Mouse (Mus musculus) kidney, postnatal 14 days (tissue): ENCODE measurements around the gene Zbtb17.
A peak's percentile ranks its signal among the peaks of the same experiment; 100 is the strongest.

Experiments
- DNase-seq: peaks from one replicate; pipeline ENCODE4 v3.0.0; 2022; ENCODE audit warnings: mixed read lengths

Gene Zbtb17

GRCm38 (mm10) chr4:141444451-141445327 lies at the start of gene Zbtb17:
Gene Zbtb17 (plus strand): TSS chr4:141444654.
- DNase-seq = peak; percentile 93

DNA sequence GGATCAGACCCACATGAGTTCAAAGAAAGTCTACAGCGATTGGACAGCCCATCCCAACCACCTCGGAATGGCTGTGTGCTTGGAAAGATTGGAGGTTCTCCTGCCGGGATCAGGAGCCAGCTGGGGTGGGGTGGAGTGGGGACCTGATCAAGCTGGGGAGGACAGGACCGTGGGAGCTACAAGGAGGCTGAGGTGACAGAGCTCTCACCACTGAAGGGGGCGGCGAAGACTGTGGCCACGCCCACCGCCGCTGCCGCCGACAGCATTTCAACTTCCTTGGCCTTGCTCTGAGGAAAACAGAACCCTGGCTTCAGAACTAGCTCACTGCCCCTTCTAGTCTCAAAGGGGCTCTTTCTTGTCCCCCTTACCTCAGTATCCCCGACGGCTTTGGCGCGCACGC lies 49.7 kb upstream of the Zbtb17 start:
- no peak for DNase-seq

GRCm38 (mm10) chr4:141397861-141398260 lies 46.6 kb upstream of the Zbtb17 start:
- DNase-seq = no peak

GRCm38 (mm10) chr4:141398545-141398944 lies 45.9 kb upstream of the Zbtb17 start, which contains the start of gene Clcnka:
Gene Clcnka (minus strand): TSS chr4:141398724.
- DNase-seq = peak; percentile 76

DNA sequence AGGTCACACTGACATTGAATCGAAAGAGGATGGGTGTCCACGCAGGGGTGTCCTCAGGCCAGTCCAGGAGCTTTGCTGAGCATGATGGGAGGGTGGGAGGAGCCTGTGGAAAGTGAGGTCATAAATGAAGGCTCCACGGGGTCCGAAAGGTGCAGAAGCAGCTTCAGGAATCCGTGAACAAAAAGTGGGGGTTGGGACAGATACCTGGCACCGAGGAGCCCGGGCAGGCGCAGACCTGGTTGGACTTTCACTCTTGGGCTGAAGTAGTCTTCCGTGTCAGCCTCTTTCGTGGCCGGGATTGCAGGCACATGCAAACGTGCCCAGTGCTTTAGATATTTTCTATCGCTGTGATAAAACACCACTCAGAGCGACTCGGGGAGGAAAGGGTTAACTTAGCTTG lies 44.3 kb upstream of the Zbtb17 start:
- peak; percentile 60 for DNase-seq

- peak; percentile 91 for DNase-seq
Observed at GRCm38 (mm10) chr4:141404518-141405313, 39.7 kb upstream of the Zbtb17 start.

DNA sequence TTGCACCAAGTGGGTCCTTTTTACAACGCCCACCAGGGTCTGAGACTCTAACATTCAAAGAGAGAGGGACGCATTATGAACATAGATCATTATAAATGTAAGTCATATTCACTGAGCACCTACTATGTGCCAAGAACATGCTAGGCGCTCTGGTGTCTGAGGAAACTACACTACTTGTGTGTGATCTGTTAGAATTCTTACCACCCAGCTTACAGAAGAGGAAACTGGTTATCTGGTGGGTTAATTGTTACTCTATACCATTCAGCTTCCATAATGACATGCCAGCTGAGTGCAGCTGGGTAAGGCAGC lies 39.2 kb upstream of the Zbtb17 start:
- DNase-seq = no peak

GRCm38 (mm10) chr4:141406516-141407299 lies 37.7 kb upstream of the Zbtb17 start:
- DNase-seq = peak; percentile 72

DNA sequence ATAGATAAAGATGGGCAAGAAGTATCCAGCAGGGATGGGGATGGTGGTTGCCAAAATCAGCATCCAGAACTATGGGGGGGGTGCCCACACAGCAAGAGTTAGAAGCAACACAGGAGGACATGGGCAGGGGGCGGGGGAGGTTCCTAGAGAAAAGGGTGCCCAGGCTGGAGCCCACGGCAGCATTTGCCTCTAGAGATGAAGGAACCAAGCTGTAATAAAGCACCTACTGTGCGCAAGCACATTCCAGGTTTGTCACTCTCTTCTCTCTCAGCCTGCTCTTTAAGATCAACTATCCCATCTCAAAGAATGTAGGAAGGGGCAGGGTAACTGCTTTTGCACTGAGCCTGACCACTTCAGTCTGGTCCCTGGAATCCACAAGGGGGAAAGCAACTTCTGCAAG lies 35.9 kb upstream of the Zbtb17 start:
- no peak for DNase-seq

DNA sequence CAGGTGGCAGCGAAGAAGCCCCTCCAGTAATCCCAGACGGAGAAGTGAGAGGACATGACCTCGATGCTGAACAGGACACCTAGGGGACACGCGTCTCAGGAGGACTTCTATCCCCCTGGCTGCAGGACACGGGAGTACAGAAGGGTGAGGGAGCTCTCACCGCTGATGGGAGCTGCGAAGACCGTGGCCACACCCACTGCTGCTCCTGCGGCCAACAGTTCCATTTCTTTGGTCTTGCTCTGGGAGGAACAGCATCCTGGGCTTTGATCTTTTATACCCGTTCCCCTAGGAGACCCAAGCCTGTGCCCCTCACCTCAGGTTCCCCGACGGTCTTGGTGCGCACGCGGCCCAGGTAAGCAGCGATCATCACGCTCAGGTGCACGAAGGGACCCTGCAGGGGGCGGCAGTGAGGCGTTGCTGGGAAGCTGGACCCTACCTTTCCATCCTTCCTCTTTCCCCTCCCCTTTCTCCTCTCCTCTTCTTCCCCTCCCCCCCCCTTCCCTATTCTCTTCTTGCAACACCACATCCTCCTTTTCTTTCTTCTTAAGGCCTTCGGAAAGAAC lies 32.9 kb upstream of the Zbtb17 start:
- DNase-seq = no peak

GRCm38 (mm10) chr4:141415924-141416323 lies 28.5 kb upstream of the Zbtb17 start, which contains the start of gene Clcnkb:
Gene Clcnkb (minus strand): TSS chr4:141416014.
- DNase-seq = peak; percentile 68

- DNase-seq = peak; percentile 46
Observed at GRCm38 (mm10) chr4:141419398-141420191, 24.9 kb upstream of the Zbtb17 start.

DNA sequence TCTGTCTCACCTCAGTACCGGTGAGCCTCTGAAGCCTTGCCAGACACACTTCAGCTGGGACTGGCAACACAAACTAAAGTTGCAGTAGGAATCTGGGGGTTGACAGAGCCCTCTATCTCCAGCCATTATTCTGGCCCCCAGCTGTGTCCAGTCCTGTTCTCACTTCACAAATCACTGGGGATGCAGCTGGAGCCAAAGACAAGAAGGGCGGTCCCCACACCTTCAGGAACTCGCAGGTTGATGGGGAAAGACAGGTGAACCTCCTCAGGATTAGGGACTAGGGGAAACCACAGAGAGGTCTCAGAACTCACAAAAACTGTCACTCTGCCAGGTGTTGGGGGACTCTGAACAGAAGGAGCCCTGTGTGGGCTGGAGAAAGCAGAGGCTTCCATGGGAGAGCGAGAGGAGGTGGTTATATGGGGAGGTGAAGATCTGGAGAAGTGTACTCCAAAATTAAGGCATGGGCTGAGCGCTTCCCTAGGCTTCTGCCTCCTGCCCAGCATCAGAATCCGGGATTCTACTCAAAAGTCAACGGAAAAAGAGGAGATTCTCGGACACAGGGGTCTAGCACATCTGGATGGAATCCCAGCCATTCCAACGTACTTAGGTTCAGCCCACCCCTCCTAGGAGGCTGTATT lies 24.1 kb upstream of the Zbtb17 start, which contains the start of gene Hspb7:
Gene Hspb7 (plus strand): TSS at position 588 of the 638 bp plus-strand sequence.
- no peak for DNase-seq

GRCm38 (mm10) chr4:141420886-141421285 lies 23.6 kb upstream of the Zbtb17 start:
- DNase-seq = no peak

DNA sequence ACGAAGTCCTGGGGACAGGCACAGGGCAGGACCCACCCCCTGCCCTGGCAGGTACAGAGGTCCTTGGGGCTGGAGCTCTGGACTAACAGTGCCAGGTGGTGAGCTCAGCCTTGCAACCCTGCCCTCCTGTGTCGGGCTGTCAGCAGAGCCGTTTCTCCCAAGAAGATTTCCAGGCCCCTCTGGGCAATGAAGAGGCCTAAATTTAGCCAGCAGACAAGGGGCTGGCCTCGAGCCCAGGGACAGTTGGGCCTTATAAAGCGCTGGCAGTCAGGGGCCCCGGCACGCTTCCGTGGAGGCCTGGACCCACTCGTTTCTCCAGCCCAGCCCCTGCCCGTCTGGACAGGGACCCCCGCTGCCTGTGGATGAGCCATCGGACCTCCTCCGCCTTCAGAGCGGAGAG lies 23.0 kb upstream of the Zbtb17 start:
- no peak for DNase-seq

DNA sequence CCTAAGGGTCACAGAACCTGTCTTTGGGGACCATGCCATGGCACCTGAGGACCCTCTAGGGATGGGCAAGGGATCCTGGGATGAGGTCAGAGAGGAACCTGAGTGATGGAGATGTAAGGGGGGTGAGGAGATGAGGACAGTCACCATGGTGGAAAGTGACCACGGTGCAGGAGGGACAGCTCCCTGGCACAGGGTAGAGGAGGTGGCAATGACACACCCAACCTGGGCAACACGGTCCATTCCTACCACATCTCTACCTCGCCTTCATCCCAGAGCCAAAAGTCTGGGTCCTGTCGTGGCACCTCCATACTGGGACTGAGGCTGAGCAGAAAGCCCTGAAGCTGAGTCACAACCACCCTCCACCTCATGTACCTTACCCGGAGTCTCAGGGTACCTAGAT lies 21.6 kb upstream of the Zbtb17 start:
- no peak for DNase-seq

DNA sequence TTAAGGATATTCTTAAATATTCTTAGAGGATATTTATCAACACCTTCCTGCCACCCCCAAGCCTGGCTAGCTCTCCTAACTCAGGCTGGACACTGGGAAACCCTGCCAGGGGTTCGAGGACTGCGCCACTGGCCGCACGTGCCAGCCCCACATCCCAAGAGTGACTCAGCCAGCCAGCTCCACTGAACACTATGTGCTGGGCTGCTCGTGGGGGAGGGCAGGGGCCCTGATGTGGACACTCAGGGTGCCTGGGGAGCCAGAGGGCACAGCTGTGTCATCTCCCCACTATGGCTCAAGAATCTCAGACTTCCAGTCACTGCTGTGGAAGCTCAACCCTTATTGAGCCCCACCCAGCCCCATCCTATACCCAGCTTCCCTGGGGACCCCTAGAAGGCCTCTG lies 21.2 kb upstream of the Zbtb17 start:
- DNase-seq = no peak

DNA sequence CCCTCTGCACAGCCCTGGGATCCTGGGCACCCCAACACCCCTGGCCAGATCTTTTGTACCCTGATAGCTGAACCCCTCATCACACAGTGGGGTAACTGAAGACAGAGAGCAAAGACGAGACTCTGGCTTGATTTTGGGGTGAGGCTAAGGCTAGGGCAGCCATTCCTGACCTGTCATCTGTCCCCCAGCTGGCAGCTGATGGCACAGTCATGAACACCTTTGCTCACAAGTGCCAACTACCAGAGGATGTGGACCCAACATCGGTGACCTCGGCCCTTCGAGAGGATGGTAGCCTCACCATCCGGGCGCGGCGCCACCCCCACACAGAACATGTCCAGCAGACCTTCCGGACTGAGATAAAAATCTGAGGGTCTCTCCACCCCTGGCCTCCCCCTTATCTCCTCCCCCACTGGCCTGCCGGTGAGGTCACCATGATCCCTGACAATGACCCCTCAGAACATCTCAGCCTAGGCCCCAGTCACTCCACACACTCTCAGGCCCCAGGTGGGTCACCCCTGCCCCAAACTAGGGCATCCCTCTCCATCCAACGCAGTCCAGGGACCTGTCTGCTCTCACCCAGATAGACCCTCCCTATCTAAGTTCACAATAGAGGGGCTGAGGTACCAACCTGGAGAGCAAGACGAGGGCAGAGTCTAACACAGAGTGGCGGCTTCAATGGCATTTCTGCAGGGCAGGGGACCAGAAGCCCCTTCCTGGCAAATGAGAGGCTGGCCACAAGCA lies 20.6 kb upstream of the Zbtb17 start:
- no peak for DNase-seq

DNA sequence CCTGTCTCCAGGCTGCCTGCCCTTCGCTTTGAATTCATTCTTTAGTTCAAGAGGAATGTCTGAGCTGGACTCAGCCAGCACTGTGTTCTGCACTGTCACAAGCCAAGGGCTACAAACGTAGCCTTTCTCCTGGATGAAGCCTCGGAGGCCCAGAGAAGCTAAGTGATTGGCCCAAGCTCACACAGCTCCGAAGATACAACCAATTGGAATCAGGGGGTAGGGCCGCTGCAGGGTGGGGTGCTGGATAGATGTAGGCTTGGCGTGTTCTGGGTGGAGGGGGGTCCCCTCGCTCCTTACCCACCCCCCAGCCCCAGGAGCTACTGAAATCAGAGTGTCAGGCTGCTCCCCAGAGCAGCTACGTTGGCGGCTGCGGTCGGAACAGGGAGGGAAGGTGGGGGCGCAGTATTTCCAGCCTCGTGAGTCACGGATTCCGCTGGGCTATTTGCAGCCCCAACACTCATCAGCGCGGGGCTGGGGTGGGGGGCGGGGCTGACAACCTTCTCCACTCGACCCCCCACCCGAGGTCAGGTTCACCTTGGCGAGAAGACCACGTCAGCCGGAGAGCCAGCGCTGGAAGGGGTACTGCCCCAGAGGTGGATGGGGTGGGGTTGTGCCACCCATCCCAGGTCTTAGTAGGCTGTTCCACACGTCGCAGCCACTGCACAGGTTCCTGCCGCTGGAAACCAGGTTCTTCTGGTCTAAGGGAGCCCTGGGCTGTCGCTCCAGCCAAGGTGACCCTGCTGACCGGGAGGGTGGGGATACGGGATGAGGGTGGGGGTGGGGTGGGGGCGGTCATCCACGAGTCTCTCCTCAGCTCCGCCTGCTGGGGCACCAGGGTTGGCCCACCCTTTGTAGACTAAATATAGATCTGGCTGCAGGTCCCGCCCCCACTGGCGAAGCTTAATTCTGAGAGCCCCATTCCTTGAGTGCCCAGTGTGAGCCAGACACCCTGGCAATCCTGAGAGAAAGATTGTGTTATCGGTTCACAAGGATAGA lies 18.7 kb upstream of the Zbtb17 start:
- DNase-seq = peak; percentile 79
